Mouse (Mus musculus): ENCODE measurements around the gene Slc46a2. TPM values are rescaled to one million over a fixed set of nuclear protein-coding genes. Genes with fewer than 3 reads are reported as not detected.

The Slc46a2 gene
- total RNA-seq, 2 experiments from 2014 or later, result not detected

DNA sequence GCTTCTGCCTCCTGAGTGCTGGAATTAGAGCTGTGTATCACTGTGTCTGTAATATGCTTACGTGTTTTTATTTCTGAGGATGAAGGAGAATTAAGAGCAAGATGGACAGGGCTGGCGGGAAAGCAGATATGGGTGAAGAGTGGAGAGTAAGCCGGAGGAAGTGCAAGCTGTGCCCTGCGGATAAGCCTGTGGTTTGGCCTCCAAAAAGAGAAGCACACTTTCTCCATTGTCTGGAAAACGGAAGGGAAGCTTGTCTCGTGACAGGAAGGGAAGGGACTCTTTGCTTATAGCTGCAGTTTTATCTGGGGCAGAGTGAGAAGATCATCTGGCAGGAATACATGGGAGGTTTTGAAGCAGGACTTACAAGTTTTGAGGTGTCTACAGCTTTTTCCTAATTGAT, 51.0 kb downstream of the Slc46a2 start:
- DNase-seq, result no peak
- intact Hi-C loops (cut with DNase I; ENCODE audit: low total_unique reads), result no loop called here

DNA sequence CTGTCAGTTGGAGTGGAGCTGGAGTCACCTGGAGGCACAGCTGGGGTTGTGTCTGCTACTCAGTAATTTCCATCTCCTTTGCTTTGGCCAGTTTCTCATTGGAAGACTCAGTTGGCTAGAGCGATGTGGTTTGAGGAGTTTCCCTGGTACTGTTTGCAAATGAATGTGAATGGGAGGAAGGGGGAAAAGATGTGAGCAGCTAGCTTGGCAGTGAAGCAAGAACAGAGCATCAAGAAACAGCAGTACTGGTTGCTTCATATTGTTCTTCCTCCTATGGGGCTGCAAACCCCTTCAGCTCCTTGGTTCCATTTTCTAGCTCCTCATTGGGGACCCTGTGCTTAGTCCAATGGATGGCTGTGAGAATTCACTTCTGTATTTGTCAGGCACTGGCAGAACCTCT, 52.5 kb downstream of the Slc46a2 start:
- intact Hi-C loops (cut with DNase I; ENCODE audit: low total_unique reads), result no loop called here

DNA sequence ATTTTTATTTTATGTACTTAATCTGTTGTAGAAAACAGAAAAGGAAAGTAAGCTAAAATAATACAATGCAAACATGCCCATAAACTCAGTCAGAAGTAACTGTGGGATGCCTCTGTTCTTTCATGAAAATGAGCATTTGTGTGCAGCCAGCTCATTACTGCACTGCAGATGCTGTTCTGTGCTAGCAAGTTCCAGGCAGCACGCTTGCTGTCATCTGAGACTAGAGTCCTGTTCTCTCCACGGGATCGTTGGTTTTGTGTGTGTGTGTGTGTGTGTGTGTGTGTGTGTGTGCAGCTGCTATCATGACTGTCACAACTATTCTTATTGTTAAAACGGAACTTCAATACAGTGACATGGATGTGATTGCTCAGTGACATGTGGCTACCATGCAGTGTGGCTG, 53.0 kb downstream of the Slc46a2 start:
- no peak for DNase-seq
- intact Hi-C loops (cut with DNase I; ENCODE audit: low total_unique reads), result no loop called here

More for the DNA sequence above, 52.5 kb downstream of the Slc46a2 start:
- no peak for DNase-seq

GRCm38 (mm10) chr4:59860431-59860830, 54.4 kb downstream of the Slc46a2 start:
- DNase-seq, result no peak
- intact Hi-C loops (cut with DNase I; ENCODE audit: low total_unique reads), result no loop called here

- DNase-seq, result no peak
- intact Hi-C loops (cut with DNase I; ENCODE audit: low total_unique reads), result no loop called here
These were observed 55.0 kb downstream of the Slc46a2 start for GRCm38 (mm10) chr4:59859693-59860425.

Other genes starting within 250 kb of the Slc46a2 start
- 1 to 10 TPM; 3.1 to 3.7 TPM for gene Inip, start 113.5 kb downstream of the Slc46a2 start, total RNA-seq (2021)
- 1 to 10 TPM; 4.0 to 4.4 TPM for gene Snx30, start 109.2 kb downstream of the Slc46a2 start, total RNA-seq (2021)
- gene Mup4, start 45.7 kb upstream of the Slc46a2 start, total RNA-seq (2021), result not detected
- gene Mup6, start 49.2 kb upstream of the Slc46a2 start, total RNA-seq (2021), result not detected
- gene Mup7, start 155.4 kb upstream of the Slc46a2 start, total RNA-seq (2021), result not detected
- gene Mup2, start 239.2 kb upstream of the Slc46a2 start, total RNA-seq (2021), result not detected

Data from gastrocnemius, postnatal 14 days (tissue).